Mouse (Mus musculus): ENCODE data around the gene Mael. TPM values are rescaled to one million over a fixed set of nuclear protein-coding genes. Genes with fewer than 3 reads are reported as not detected.
A peak's percentile ranks its signal among the peaks of the same experiment; 100 is the strongest.

Gene Mael
- polyA plus RNA-seq, 2 experiments = not detected

DNA sequence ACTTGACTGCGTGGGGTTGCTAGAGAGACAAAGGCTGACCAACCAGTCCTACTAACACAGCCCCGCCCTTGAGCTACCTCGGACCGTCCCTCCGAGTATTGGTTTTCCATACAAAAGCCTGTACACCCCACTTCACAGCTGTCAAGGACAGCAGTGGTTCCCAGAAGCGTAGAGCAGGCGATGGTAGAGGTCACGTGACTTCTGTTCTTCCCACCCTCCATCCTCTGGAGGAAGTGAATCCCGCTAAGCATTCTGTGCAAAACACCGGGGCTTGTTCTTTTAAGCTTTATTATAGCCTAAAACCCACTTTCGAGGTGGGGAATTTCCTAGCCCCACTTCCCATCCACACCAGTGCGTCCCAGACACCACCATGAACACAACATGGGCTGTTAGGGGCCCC lies 80.8 kb downstream of the Mael start:
- TF ChIP-seq EP300 (IDR thresholded peaks at IDR 0.05; ENCODE audit: low read depth) = no peak
- no peak for TF ChIP-seq CTCF (IDR thresholded peaks at IDR 0.05; ENCODE audit: low read depth)
- no peak overlapping the region for H3K4me3 ChIP-seq (ENCODE audit: insufficient read depth in 1 of 2, low read depth in 2 of 2, low read length in 2 of 2)
- no peaks in the 10 kb centered on the region for H3K9me3 ChIP-seq (ENCODE audit: control insufficient read depth, low read length)
- WGBS (ENCODE audit: insufficient replicate concordance) = 64% methylated on average over 12 of the region's 12 CpGs
- H3K27ac ChIP-seq = no peak overlapping the region
- H3K4me1 ChIP-seq (replicated peaks; ENCODE audit: control insufficient read depth in 2 of 2, insufficient read depth in 2 of 2, low read length in 1 of 2) = peaks cover 0 to 2% of the 10 kb centered on the region in 2 experiments; a peak in 1 of 4 replicates
- H3K9ac ChIP-seq (replicated peaks) = no peak overlapping the region
- no peak for ATAC-seq (ENCODE audit: insufficient read depth)
- no peaks in the 10 kb centered on the region for H3K36me3 ChIP-seq (replicated peaks; ENCODE audit: control insufficient read depth, insufficient read depth, low read depth)
- peaks cover 18% of the 10 kb centered on the region for H3K27me3 ChIP-seq (ENCODE audit: control insufficient read depth, insufficient read depth, low read length)
- no peak for DNase-seq (ENCODE audit: low read depth in 3 of 3, low spot score in 3 of 3)
- no peak overlapping the region for H3K4me2 ChIP-seq (ENCODE audit: low read depth)

DNA sequence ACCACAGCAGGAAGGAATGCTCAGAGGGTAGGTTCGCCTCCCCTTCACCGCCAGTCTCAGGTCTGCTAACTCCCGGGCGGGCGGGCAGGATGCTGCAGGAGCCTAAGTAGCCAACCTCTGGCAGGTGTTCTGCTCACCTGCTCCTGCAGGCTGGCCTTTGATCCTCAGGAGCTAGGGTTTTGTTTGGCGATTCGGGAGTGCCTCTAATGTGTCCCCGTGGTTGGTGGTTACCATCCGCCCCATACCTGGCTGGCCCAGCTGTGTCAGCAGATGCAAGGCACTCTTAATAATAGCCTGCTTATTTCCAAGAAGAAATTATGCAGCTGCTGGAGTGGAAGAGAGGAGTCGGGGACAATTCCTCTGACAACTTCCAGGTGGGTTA lies 83.4 kb downstream of the Mael start:
- no peak for ATAC-seq (ENCODE audit: insufficient read depth)
- H3K9me3 ChIP-seq (ENCODE audit: control insufficient read depth, low read length) = no peaks in the 10 kb centered on the region
- peaks cover 18% of the 10 kb centered on the region for H3K27me3 ChIP-seq (ENCODE audit: control insufficient read depth, insufficient read depth, low read length)
- H3K4me2 ChIP-seq (ENCODE audit: low read depth) = no peak overlapping the region
- 33% methylated on average over 10 of the region's 10 CpGs for WGBS (ENCODE audit: insufficient replicate concordance)
- H3K9ac ChIP-seq (replicated peaks) = no peak overlapping the region
- TF ChIP-seq CTCF (IDR thresholded peaks at IDR 0.05; ENCODE audit: low read depth) (no peak), EP300 (IDR thresholded peaks at IDR 0.05; ENCODE audit: low read depth) (no peak)
- H3K4me3 ChIP-seq (ENCODE audit: insufficient read depth in 1 of 2, low read depth in 2 of 2, low read length in 2 of 2) = no peak overlapping the region
- peaks cover 0 to 5% of the 10 kb centered on the region in 2 experiments; a peak in 3 of 4 replicates for H3K4me1 ChIP-seq (replicated peaks; ENCODE audit: control insufficient read depth in 2 of 2, insufficient read depth in 2 of 2, low read length in 1 of 2)
- H3K27ac ChIP-seq = no peak overlapping the region
- no peaks in the 10 kb centered on the region for H3K36me3 ChIP-seq (replicated peaks; ENCODE audit: control insufficient read depth, insufficient read depth, low read depth)
- no peak for DNase-seq (ENCODE audit: low read depth in 3 of 3, low spot score in 3 of 3)

DNA sequence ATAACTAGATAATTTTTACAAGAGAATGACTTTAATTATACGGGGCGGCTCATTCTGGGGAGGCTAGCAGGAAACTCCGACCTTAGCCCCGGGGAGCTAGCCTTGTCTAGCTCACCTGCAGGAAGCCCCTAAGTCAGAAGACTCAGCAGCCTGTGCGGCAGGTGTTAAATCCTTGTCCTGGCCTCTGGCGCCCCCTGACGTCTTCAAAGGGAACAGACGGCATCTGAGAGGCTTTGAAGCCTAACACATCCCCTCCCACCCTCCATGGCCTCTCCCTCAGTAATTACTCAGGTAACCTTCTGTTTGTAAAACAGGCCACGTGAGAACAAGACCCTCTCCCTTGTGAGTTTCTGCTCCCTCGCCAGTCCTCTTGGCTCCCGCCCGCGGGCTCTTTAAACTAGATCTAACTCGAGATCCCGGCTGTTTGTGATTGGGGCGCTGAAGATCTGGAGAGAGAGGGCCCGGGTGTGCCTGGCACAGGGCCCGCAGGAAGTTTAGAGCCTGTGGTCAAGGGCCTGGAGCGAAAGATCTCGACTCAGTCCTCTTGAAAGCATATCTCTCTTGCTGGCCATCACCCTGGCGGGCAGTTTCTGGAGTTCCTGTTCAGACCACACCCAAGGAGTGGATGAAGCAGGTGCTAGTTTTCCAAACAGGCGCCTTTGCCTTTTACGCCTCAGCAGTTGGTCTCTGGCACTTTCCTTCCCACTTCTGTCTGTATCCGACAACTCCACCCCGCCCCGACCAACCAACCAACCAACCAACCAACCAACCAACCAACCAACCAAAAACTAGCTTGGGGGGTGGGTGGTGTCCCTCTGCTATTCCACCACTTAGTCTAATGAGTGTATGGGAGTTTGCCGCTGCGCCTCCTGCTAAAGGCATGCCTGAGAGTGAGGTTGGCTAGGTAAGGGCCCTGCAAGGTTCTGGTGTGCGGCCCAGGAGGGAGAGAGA lies 84.1 kb downstream of the Mael start:
- H3K9me3 ChIP-seq (ENCODE audit: control insufficient read depth, low read length) = no peaks in the 10 kb centered on the region
- peaks cover 18% of the 10 kb centered on the region for H3K27me3 ChIP-seq (ENCODE audit: control insufficient read depth, insufficient read depth, low read length)
- 7% methylated on average over 29 of the region's 29 CpGs for WGBS (ENCODE audit: insufficient replicate concordance)
- no peak overlapping the region for H3K9ac ChIP-seq (replicated peaks)
- no peaks in the 10 kb centered on the region for H3K36me3 ChIP-seq (replicated peaks; ENCODE audit: control insufficient read depth, insufficient read depth, low read depth)
- peaks cover 5 to 11% of the 10 kb centered on the region in 2 experiments; a peak in 3 of 4 replicates for H3K4me1 ChIP-seq (replicated peaks; ENCODE audit: control insufficient read depth in 2 of 2, insufficient read depth in 2 of 2, low read length in 1 of 2)
- ATAC-seq (ENCODE audit: insufficient read depth) (peak; percentile 23; the same call in 1 of the 2 replicates), DNase-seq (ENCODE audit: low read depth in 3 of 3, low spot score in 3 of 3) (peak; percentile 32 to 49 (median 46))
- H3K4me3 ChIP-seq (ENCODE audit: insufficient read depth in 1 of 2, low read depth in 2 of 2, low read length in 2 of 2) = no peak overlapping the region
- TF ChIP-seq CTCF (IDR thresholded peaks at IDR 0.05; ENCODE audit: low read depth) = peak; percentile 91
- TF ChIP-seq EP300 (IDR thresholded peaks at IDR 0.05; ENCODE audit: low read depth) = no peak
- H3K27ac ChIP-seq = no peak overlapping the region
- peak overlapping the region; percentile 40 for H3K4me2 ChIP-seq (ENCODE audit: low read depth)

- no peak for TF ChIP-seq EP300 (IDR thresholded peaks at IDR 0.05; ENCODE audit: low read depth)
- TF ChIP-seq CTCF (IDR thresholded peaks at IDR 0.05; ENCODE audit: low read depth) = peak; percentile 96
- DNase-seq (ENCODE audit: low read depth in 3 of 3, low spot score in 3 of 3) = peak; percentile 43 to 57 (median 45)
- WGBS (ENCODE audit: insufficient replicate concordance) = 9% methylated on average over 18 of the region's 18 CpGs
- Histone ChIP-seq H3K9ac (replicated peaks) (no peak overlapping the region), H3K4me3 (ENCODE audit: insufficient read depth in 1 of 2, low read depth in 2 of 2, low read length in 2 of 2) (no peak overlapping the region), H3K9me3 (ENCODE audit: control insufficient read depth, low read length) (no peaks in the 10 kb centered on the region), H3K4me1 (replicated peaks; ENCODE audit: control insufficient read depth in 2 of 2, insufficient read depth in 2 of 2, low read length in 1 of 2) (peaks cover 5 to 16% of the 10 kb centered on the region in 2 experiments; a peak in 3 of 4 replicates), H3K36me3 (replicated peaks; ENCODE audit: control insufficient read depth, insufficient read depth, low read depth) (no peaks in the 10 kb centered on the region), H3K27me3 (ENCODE audit: control insufficient read depth, insufficient read depth, low read length) (peaks cover 18% of the 10 kb centered on the region), H3K27ac (no peak overlapping the region), H3K4me2 (ENCODE audit: low read depth) (no peak overlapping the region)
- 0 out of 2 replicates have a peak, but pooled peaks have one; percentile 26 for ATAC-seq (ENCODE audit: insufficient read depth)
Observed at GRCm38 (mm10) chr1:166153351-166154120, 85.0 kb downstream of the Mael start.

Measured in liver, embryonic 14.5 days (tissue).